Mouse (Mus musculus) cerebellum, adult 8-10 months (tissue): Measurements from ENCODE around the gene Opa3.

Experiments
- DNase-seq: peaks from one replicate; pipeline ENCODE4 v3.0.0; 2022

The Opa3 gene

GRCm38 (mm10) chr7:19217492-19217891 lies 10.6 kb upstream of the Opa3 start:
- no peak for DNase-seq

GRCm38 (mm10) chr7:19217944-19218343 lies 10.2 kb upstream of the Opa3 start:
- no peak for DNase-seq

GRCm38 (mm10) chr7:19220061-19220460 lies 8.1 kb upstream of the Opa3 start:
- no peak for DNase-seq

- no peak for DNase-seq
Measured at GRCm38 (mm10) chr7:19222189-19222588, 5.9 kb upstream of the Opa3 start.

GRCm38 (mm10) chr7:19222875-19223274 lies 5.3 kb upstream of the Opa3 start:
- no peak for DNase-seq

- no peak for DNase-seq
Measured at GRCm38 (mm10) chr7:19224933-19225332, 3.2 kb upstream of the Opa3 start.

GRCm38 (mm10) chr7:19226817-19227797 lies 1.0 kb upstream of the Opa3 start:
- DNase-seq: peak; percentile 46

GRCm38 (mm10) chr7:19228793-19229148 lies 637 bp downstream of the Opa3 start:
- no peak for DNase-seq

GRCm38 (mm10) chr7:19229404-19229803 lies 1.3 kb downstream of the Opa3 start:
- DNase-seq: no peak

- DNase-seq: no peak
Measured at GRCm38 (mm10) chr7:19230041-19230580, 2.0 kb downstream of the Opa3 start.

GRCm38 (mm10) chr7:19230899-19231298 lies 2.8 kb downstream of the Opa3 start:
- no peak for DNase-seq

GRCm38 (mm10) chr7:19231849-19232248 lies 3.7 kb downstream of the Opa3 start:
- no peak for DNase-seq

- DNase-seq: no peak
Measured at GRCm38 (mm10) chr7:19234652-19235051, 6.5 kb downstream of the Opa3 start.

- no peak for DNase-seq
Measured at GRCm38 (mm10) chr7:19235092-19235671, 7.0 kb downstream of the Opa3 start.

- DNase-seq: no peak
Measured at GRCm38 (mm10) chr7:19236411-19236810, 8.3 kb downstream of the Opa3 start.

- DNase-seq: no peak
Measured at GRCm38 (mm10) chr7:19238344-19238743, 10.2 kb downstream of the Opa3 start.

- peak; percentile 90 for DNase-seq
Measured at GRCm38 (mm10) chr7:19239423-19239822, 11.3 kb downstream of the Opa3 start.

GRCm38 (mm10) chr7:19239986-19240385 lies 11.9 kb downstream of the Opa3 start:
- DNase-seq: no peak

GRCm38 (mm10) chr7:19240905-19241463 lies 12.8 kb downstream of the Opa3 start:
- DNase-seq: no peak

- no peak for DNase-seq
Measured at GRCm38 (mm10) chr7:19242005-19242404, 13.9 kb downstream of the Opa3 start.

- no peak for DNase-seq
Measured at GRCm38 (mm10) chr7:19243858-19244257, 15.7 kb downstream of the Opa3 start.

GRCm38 (mm10) chr7:19245083-19245482 lies 16.9 kb downstream of the Opa3 start:
- DNase-seq: no peak

GRCm38 (mm10) chr7:19246855-19247254 lies 18.7 kb downstream of the Opa3 start:
- DNase-seq: no peak

- DNase-seq: no peak
Measured at GRCm38 (mm10) chr7:19247511-19247910, 19.4 kb downstream of the Opa3 start.
